Mouse (Mus musculus): ENCODE results near the gene Ly6g5b.
"Not testable (repeated sequence)": the region's sequence is repeated elsewhere in the genome, so short reads cannot be mapped to it uniquely, and the experiment has no call there.

DNA sequence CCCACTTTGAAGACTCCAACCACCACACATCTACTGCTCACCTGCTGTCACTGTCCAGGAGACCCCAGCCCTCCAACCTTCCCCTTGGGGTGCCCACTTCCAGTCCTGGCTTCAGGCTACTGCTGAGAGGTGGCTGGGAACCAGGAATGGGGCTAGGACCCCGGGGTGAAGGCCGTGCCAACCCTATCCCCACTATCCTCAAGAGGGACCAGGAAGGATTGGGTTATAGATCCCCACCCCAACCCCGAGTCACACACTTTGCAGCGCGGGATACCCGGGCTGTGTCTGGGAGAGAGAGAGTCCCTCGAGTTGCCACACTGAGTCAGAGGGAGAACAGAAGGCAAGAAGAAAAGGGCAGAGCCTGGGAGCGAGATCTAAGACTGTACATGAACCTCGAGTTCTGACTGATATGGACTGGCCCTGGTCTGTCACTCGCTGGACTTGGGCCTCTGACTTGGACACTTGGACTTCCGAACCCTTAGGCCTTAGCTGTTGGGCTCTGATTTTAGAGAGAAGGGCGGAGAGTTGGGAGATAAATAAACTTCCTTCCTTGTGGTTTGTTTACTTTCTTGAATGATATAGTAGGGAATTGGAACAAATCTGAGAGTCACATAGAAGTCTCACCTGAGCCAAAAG is 9.2 kb upstream of the Ly6g5b start:
- TF ChIP-seq CTCF, POLR2A (IDR thresholded peaks at IDR 0.05; ENCODE audit: extremely low read depth, insufficient read depth, low read length): not testable (repeated sequence)
